Mouse (Mus musculus): ENCODE results near the gene Nptn. TPM values are rescaled to one million over a fixed set of nuclear protein-coding genes. Genes with fewer than 3 reads are reported as not detected.

Gene Nptn
- polyA plus RNA-seq, 1 experiment, result 262 TPM

- H3K79me3 ChIP-seq (ENCODE audit: low read depth), result peaks cover 5% of the 10 kb centered on the region
- H3K36me3 ChIP-seq (ENCODE audit: control insufficient read depth, insufficient read depth), result peaks cover 66% of the 10 kb centered on the region
- no peak overlapping the region for H3K4me3 ChIP-seq (ENCODE audit: insufficient read depth, poor library complexity, severe bottlenecking)
- H3ac ChIP-seq (ENCODE audit: control insufficient read depth, insufficient read length, low read depth), result no peak overlapping the region
- no peaks in the 10 kb centered on the region for H3K79me2 ChIP-seq (ENCODE audit: control insufficient read depth, insufficient read depth)
- TF ChIP-seq CTCF (IDR thresholded peaks at IDR 0.05; ENCODE audit: control insufficient read depth, insufficient read depth, insufficient read length) (no peak), MAX (IDR thresholded peaks at IDR 0.05) (no peak), USF1 (IDR thresholded peaks at IDR 0.05; ENCODE audit: low read depth) (no peak)
- no peaks in the 10 kb centered on the region for H3K27me3 ChIP-seq (ENCODE audit: control insufficient read depth, insufficient read depth, insufficient read length)
Measured at GRCm38 (mm10) chr9:58651993-58652392, 70.0 kb downstream of the Nptn start.

- Histone ChIP-seq H3K79me3 (ENCODE audit: low read depth) (no peaks in the 10 kb centered on the region), H3K79me2 (ENCODE audit: control insufficient read depth, insufficient read depth) (no peaks in the 10 kb centered on the region), H3ac (ENCODE audit: control insufficient read depth, insufficient read length, low read depth) (no peak overlapping the region), H3K27me3 (ENCODE audit: control insufficient read depth, insufficient read depth, insufficient read length) (no peaks in the 10 kb centered on the region), H3K36me3 (ENCODE audit: control insufficient read depth, insufficient read depth) (peaks cover 75% of the 10 kb centered on the region), H3K4me3 (ENCODE audit: insufficient read depth, poor library complexity, severe bottlenecking) (no peak overlapping the region)
- TF ChIP-seq MAX (IDR thresholded peaks at IDR 0.05), result no peak
- TF ChIP-seq CEBPB (IDR thresholded peaks at IDR 0.05; ENCODE audit: low read depth), result no peak
- TF ChIP-seq MYOG (IDR thresholded peaks at IDR 0.05; ENCODE audit: control insufficient read depth, extremely low read depth, insufficient read length), result no peak
- no peak for TF ChIP-seq USF1 (IDR thresholded peaks at IDR 0.05; ENCODE audit: low read depth)
- no peak for TF ChIP-seq MYOD1 (IDR thresholded peaks at IDR 0.05; ENCODE audit: control insufficient read depth, insufficient read length, low read depth)
- no peak for TF ChIP-seq CTCF (IDR thresholded peaks at IDR 0.05; ENCODE audit: control insufficient read depth, insufficient read depth, insufficient read length)
- TF ChIP-seq FOSL1 (IDR thresholded peaks at IDR 0.05; ENCODE audit: insufficient read depth, low read length, poor library complexity, severe bottlenecking), result no peak
Measured at GRCm38 (mm10) chr9:58654494-58654893, 72.5 kb downstream of the Nptn start.

- Histone ChIP-seq H3K79me2 (ENCODE audit: control insufficient read depth, insufficient read depth) (no peaks in the 10 kb centered on the region), H3K36me3 (ENCODE audit: control insufficient read depth, insufficient read depth) (peaks cover 70% of the 10 kb centered on the region), H3K27me3 (ENCODE audit: control insufficient read depth, insufficient read depth, insufficient read length) (no peaks in the 10 kb centered on the region), H3K4me3 (ENCODE audit: insufficient read depth, poor library complexity, severe bottlenecking) (no peak overlapping the region), H3ac (ENCODE audit: control insufficient read depth, insufficient read length, low read depth) (no peak overlapping the region), H3K79me3 (ENCODE audit: low read depth) (no peaks in the 10 kb centered on the region)
- TF ChIP-seq MYOG (IDR thresholded peaks at IDR 0.05; ENCODE audit: control insufficient read depth, extremely low read depth, insufficient read length) (no peak), CEBPB (IDR thresholded peaks at IDR 0.05; ENCODE audit: low read depth) (no peak), MAX (IDR thresholded peaks at IDR 0.05) (no peak), USF1 (IDR thresholded peaks at IDR 0.05; ENCODE audit: low read depth) (no peak), CTCF (IDR thresholded peaks at IDR 0.05; ENCODE audit: control insufficient read depth, insufficient read depth, insufficient read length) (no peak), FOSL1 (IDR thresholded peaks at IDR 0.05; ENCODE audit: insufficient read depth, low read length, poor library complexity, severe bottlenecking) (no peak), MYOD1 (IDR thresholded peaks at IDR 0.05; ENCODE audit: control insufficient read depth, insufficient read length, low read depth) (no peak)
Measured at GRCm38 (mm10) chr9:58656396-58656795, 74.4 kb downstream of the Nptn start.

- no peak for TF ChIP-seq MYOG (IDR thresholded peaks at IDR 0.05; ENCODE audit: control insufficient read depth, extremely low read depth, insufficient read length)
- no peak for TF ChIP-seq MYOD1 (IDR thresholded peaks at IDR 0.05; ENCODE audit: control insufficient read depth, insufficient read length, low read depth)
- TF ChIP-seq USF1 (IDR thresholded peaks at IDR 0.05; ENCODE audit: low read depth), result no peak
- no peak for TF ChIP-seq CEBPB (IDR thresholded peaks at IDR 0.05; ENCODE audit: low read depth)
- TF ChIP-seq MAX (IDR thresholded peaks at IDR 0.05), result no peak
- TF ChIP-seq FOSL1 (IDR thresholded peaks at IDR 0.05; ENCODE audit: insufficient read depth, low read length, poor library complexity, severe bottlenecking), result no peak
- TF ChIP-seq CTCF (IDR thresholded peaks at IDR 0.05; ENCODE audit: control insufficient read depth, insufficient read depth, insufficient read length), result no peak
- Histone ChIP-seq H3K27me3 (ENCODE audit: control insufficient read depth, insufficient read depth, insufficient read length) (no peaks in the 10 kb centered on the region), H3K36me3 (ENCODE audit: control insufficient read depth, insufficient read depth) (peaks cover 69% of the 10 kb centered on the region), H3K4me3 (ENCODE audit: insufficient read depth, poor library complexity, severe bottlenecking) (no peak overlapping the region), H3K79me3 (ENCODE audit: low read depth) (no peaks in the 10 kb centered on the region), H3K79me2 (ENCODE audit: control insufficient read depth, insufficient read depth) (no peaks in the 10 kb centered on the region), H3ac (ENCODE audit: control insufficient read depth, insufficient read length, low read depth) (no peak overlapping the region)
Measured at GRCm38 (mm10) chr9:58656824-58657223, 74.8 kb downstream of the Nptn start.

- Histone ChIP-seq H3ac (ENCODE audit: control insufficient read depth, insufficient read length, low read depth) (no peak overlapping the region), H3K36me3 (ENCODE audit: control insufficient read depth, insufficient read depth) (peaks cover 72% of the 10 kb centered on the region), H3K4me3 (ENCODE audit: insufficient read depth, poor library complexity, severe bottlenecking) (no peak overlapping the region), H3K79me2 (ENCODE audit: control insufficient read depth, insufficient read depth) (no peaks in the 10 kb centered on the region), H3K79me3 (ENCODE audit: low read depth) (no peaks in the 10 kb centered on the region), H3K27me3 (ENCODE audit: control insufficient read depth, insufficient read depth, insufficient read length) (no peaks in the 10 kb centered on the region)
- no peak for TF ChIP-seq MYOD1 (IDR thresholded peaks at IDR 0.05; ENCODE audit: control insufficient read depth, insufficient read length, low read depth)
- no peak for TF ChIP-seq MAX (IDR thresholded peaks at IDR 0.05)
- no peak for TF ChIP-seq CTCF (IDR thresholded peaks at IDR 0.05; ENCODE audit: control insufficient read depth, insufficient read depth, insufficient read length)
- no peak for TF ChIP-seq FOSL1 (IDR thresholded peaks at IDR 0.05; ENCODE audit: insufficient read depth, low read length, poor library complexity, severe bottlenecking)
- no peak for TF ChIP-seq USF1 (IDR thresholded peaks at IDR 0.05; ENCODE audit: low read depth)
- no peak for TF ChIP-seq MYOG (IDR thresholded peaks at IDR 0.05; ENCODE audit: control insufficient read depth, extremely low read depth, insufficient read length)
- TF ChIP-seq CEBPB (IDR thresholded peaks at IDR 0.05; ENCODE audit: low read depth), result no peak
Measured at GRCm38 (mm10) chr9:58657735-58658512, 75.9 kb downstream of the Nptn start.
